Mouse (Mus musculus) forebrain, embryonic 11.5 days (tissue): ENCODE results near the gene Nup160. TPM values are rescaled to one million over a fixed set of nuclear protein-coding genes. Genes with fewer than 3 reads are reported as not detected.
A peak's percentile ranks its signal among the peaks of the same experiment; 100 is the strongest.

Experiments
- ATAC-seq: fragments of 200-750 bp; cut with Nextera tagmentation; replicated peaks from 2 replicates; pipeline ENCODE4 v1.8.0; 2017; ENCODE audit warnings: moderate TSS enrichment; ENCODE audit not compliant: low FRiP score
- DNase-seq: peaks from one replicate; pipeline ENCODE4 v3.0.0-alpha.2; 2017; ENCODE audit warnings: low spot score
- H3K27ac ChIP-seq: fragments of 300-500 bp; sonication (generic); 2 replicates; pipeline ENCODE4 v1.5.1; 2014; ENCODE audit warnings: low read depth, low read length
- H3K27me3 ChIP-seq: fragments of 300-500 bp; sonication (generic); 2 replicates; pipeline ENCODE4 v1.6.1; 2014; ENCODE audit warnings: mild to moderate bottlenecking, low read length, mixed read lengths; ENCODE audit not compliant: control insufficient read depth, insufficient read depth
- H3K36me3 ChIP-seq: fragments of 300-500 bp; sonication (generic); 2 replicates; pipeline ENCODE4 v1.6.1; 2014; ENCODE audit warnings: mild to moderate bottlenecking, low read length, moderate library complexity, mixed read lengths; ENCODE audit not compliant: control insufficient read depth, insufficient read depth
- H3K4me1 ChIP-seq: fragments of 300-500 bp; sonication (generic); replicated peaks from 2 replicates; pipeline ENCODE4 v1.6.1; 2014; ENCODE audit warnings: low read length, mixed read lengths; ENCODE audit not compliant: control insufficient read depth, insufficient read depth
- H3K4me2 ChIP-seq: fragments of 300-500 bp; sonication (generic); 2 replicates; pipeline ENCODE4 v1.6.1; 2014; ENCODE audit warnings: low read depth, mild to moderate bottlenecking, low read length, moderate library complexity, mixed read lengths; ENCODE audit not compliant: severe bottlenecking
- H3K4me3 ChIP-seq: fragments of 300-500 bp; sonication (generic); 2 replicates; pipeline ENCODE4 v1.5.1; 2014; ENCODE audit warnings: low read depth, low read length
- H3K9ac ChIP-seq: fragments of 300-500 bp; sonication (generic); 2 replicates; pipeline ENCODE4 v1.6.1; 2014; ENCODE audit warnings: low read length
- H3K9me3 ChIP-seq: fragments of 300-500 bp; sonication (generic); 2 replicates; pipeline ENCODE4 v1.6.1; 2016; ENCODE audit warnings: low read length, mixed read lengths; ENCODE audit not compliant: control insufficient read depth
- WGBS: fragments of 180-500 bp; shearing (Covaris S2); extraction: QIAGEN DNeasy Blood & Tissue Kit; methylation state at CpG from one replicate; pipeline ENCODE4 v1.1.7; 2014; 5-methylcytosine and 5-hydroxymethylcytosine counted together
- polyA plus RNA-seq: library from polyadenylated mRNA; unstranded; fragments of >200 nt; fragmentation: Nextera tagmentation; extraction: Ambion mirVana; gene quantifications from 2 replicates; pipeline ENCODE4 v1.2.1, GENCODE M21; 2014

The Nup160 gene
- polyA plus RNA-seq, 1 experiment from 2014 or later = 64.1 TPM

GRCm38 (mm10) chr2:90655449-90655848 is 21.6 kb upstream of the Nup160 start:
- Histone ChIP-seq H3K27me3 (no peaks in the 10 kb centered on the region), H3K4me2 (no peak overlapping the region), H3K4me1 (no peaks in the 10 kb centered on the region), H3K36me3 (no peaks in the 10 kb centered on the region), H3K9ac (no peak overlapping the region), H3K9me3 (no peaks in the 10 kb centered on the region), H3K27ac (no peak overlapping the region), H3K4me3 (no peak overlapping the region)
- WGBS = 87% methylated on average over 6 of the region's 6 CpGs
- DNase-seq (no peak), ATAC-seq (no peak)

GRCm38 (mm10) chr2:90658613-90659012 is 18.4 kb upstream of the Nup160 start:
- Histone ChIP-seq H3K27me3 (no peaks in the 10 kb centered on the region), H3K9me3 (no peaks in the 10 kb centered on the region), H3K4me2 (no peak overlapping the region), H3K4me3 (no peak overlapping the region), H3K27ac (no peak overlapping the region), H3K4me1 (no peaks in the 10 kb centered on the region), H3K36me3 (no peaks in the 10 kb centered on the region), H3K9ac (no peak overlapping the region)
- ATAC-seq = no peak
- 79% methylated on average over 4 of the region's 4 CpGs for WGBS
- no peak for DNase-seq

- WGBS = 79% methylated on average over 1 of the region's 1 CpGs
- no peaks in the 10 kb centered on the region for H3K27me3 ChIP-seq
- DNase-seq (no peak), ATAC-seq (no peak)
- no peak overlapping the region for H3K27ac ChIP-seq
- no peak overlapping the region for H3K9ac ChIP-seq
- no peak overlapping the region for H3K4me3 ChIP-seq
- no peak overlapping the region for H3K4me2 ChIP-seq
- H3K9me3 ChIP-seq = no peaks in the 10 kb centered on the region
- H3K4me1 ChIP-seq = no peaks in the 10 kb centered on the region
- no peaks in the 10 kb centered on the region for H3K36me3 ChIP-seq
Measured at GRCm38 (mm10) chr2:90659016-90659415, 18.0 kb upstream of the Nup160 start.

GRCm38 (mm10) chr2:90659639-90660038 is 17.4 kb upstream of the Nup160 start:
- no peaks in the 10 kb centered on the region for H3K27me3 ChIP-seq
- no peak overlapping the region for H3K9ac ChIP-seq
- DNase-seq (no peak), ATAC-seq (no peak)
- H3K4me1 ChIP-seq = no peaks in the 10 kb centered on the region
- 74% methylated on average over 3 of the region's 3 CpGs for WGBS
- H3K9me3 ChIP-seq = no peaks in the 10 kb centered on the region
- no peak overlapping the region for H3K27ac ChIP-seq
- H3K4me3 ChIP-seq = no peak overlapping the region
- no peak overlapping the region for H3K4me2 ChIP-seq
- no peaks in the 10 kb centered on the region for H3K36me3 ChIP-seq

- Histone ChIP-seq H3K9me3 (no peaks in the 10 kb centered on the region), H3K27ac (no peak overlapping the region), H3K4me2 (no peak overlapping the region), H3K36me3 (no peaks in the 10 kb centered on the region), H3K4me1 (no peaks in the 10 kb centered on the region), H3K9ac (no peak overlapping the region), H3K4me3 (no peak overlapping the region), H3K27me3 (no peaks in the 10 kb centered on the region)
- ATAC-seq = no peak
- DNase-seq = no peak
- 93% methylated on average over 1 of the region's 1 CpGs for WGBS
Measured at GRCm38 (mm10) chr2:90660947-90661346, 16.1 kb upstream of the Nup160 start.

GRCm38 (mm10) chr2:90661426-90661825 is 15.6 kb upstream of the Nup160 start:
- no peaks in the 10 kb centered on the region for H3K36me3 ChIP-seq
- no peaks in the 10 kb centered on the region for H3K27me3 ChIP-seq
- DNase-seq (no peak), ATAC-seq (no peak)
- no peak overlapping the region for H3K4me2 ChIP-seq
- no peaks in the 10 kb centered on the region for H3K9me3 ChIP-seq
- WGBS = 48% methylated on average over 3 of the region's 3 CpGs
- no peak overlapping the region for H3K4me3 ChIP-seq
- no peak overlapping the region for H3K9ac ChIP-seq
- H3K27ac ChIP-seq = no peak overlapping the region
- H3K4me1 ChIP-seq = no peaks in the 10 kb centered on the region

- 53% methylated on average over 11 of the region's 11 CpGs for WGBS
- no peak for ATAC-seq
Measured at GRCm38 (mm10) chr2:90666591-90667387, 10.2 kb upstream of the Nup160 start.

GRCm38 (mm10) chr2:90667388-90668265 is 9.4 kb upstream of the Nup160 start:
- 42% methylated on average over 21 of the region's 21 CpGs for WGBS
- H3K4me1 ChIP-seq = no peaks in the 10 kb centered on the region
- DNase-seq = no peak
- no peak for ATAC-seq
- H3K9me3 ChIP-seq = no peaks in the 10 kb centered on the region
- H3K9ac ChIP-seq = no peak overlapping the region
- no peak overlapping the region for H3K4me3 ChIP-seq
- peak overlapping the region; percentile 18; the same call in 1 of the 2 replicates for H3K27ac ChIP-seq
- no peaks in the 10 kb centered on the region for H3K36me3 ChIP-seq
- no peak overlapping the region for H3K4me2 ChIP-seq
- H3K27me3 ChIP-seq = no peaks in the 10 kb centered on the region

More at GRCm38 (mm10) chr2:90666591-90667387, 10.2 kb upstream of the Nup160 start:
- H3K27ac ChIP-seq = peak overlapping the region; percentile 18; the same call in 1 of the 2 replicates
- DNase-seq = no peak
- H3K9me3 ChIP-seq = no peaks in the 10 kb centered on the region
- no peaks in the 10 kb centered on the region for H3K4me1 ChIP-seq
- no peaks in the 10 kb centered on the region for H3K36me3 ChIP-seq
- no peaks in the 10 kb centered on the region for H3K27me3 ChIP-seq
- H3K4me2 ChIP-seq = no peak overlapping the region
- H3K9ac ChIP-seq = no peak overlapping the region
- no peak overlapping the region for H3K4me3 ChIP-seq
